Mouse (Mus musculus) C2C12 (cell line): ENCODE data around the gene Ophn1.

Source experiments
- CTCF ChIP-seq: IDR thresholded peaks from one replicate; pipeline ENCODE4 v1.5.1; 2011; ENCODE audit not compliant: control insufficient read depth, insufficient read depth, insufficient read length
- USF1 ChIP-seq: IDR thresholded peaks from one replicate; pipeline ENCODE4 v1.6.1; 2011; ENCODE audit warnings: low read depth, mild to moderate bottlenecking, control low read depth, moderate library complexity

GRCm38 (mm10) chrX:98880314-98880713 is 10.5 kb downstream of the Ophn1 start:
- TF ChIP-seq CTCF (no peak), USF1 (no peak)
